Mouse (Mus musculus) heart, embryonic 15.5 days (tissue): Measurements from ENCODE around the gene Ddx60. TPM values are rescaled to one million over a fixed set of nuclear protein-coding genes. Genes with fewer than 3 reads are reported as not detected.
"Not testable (repeated sequence)": the region's sequence is repeated elsewhere in the genome, so short reads cannot be mapped to it uniquely, and the experiment has no call there.

Source experiments
- ATAC-seq: fragments of 200-750 bp; cut with Nextera tagmentation; replicated peaks from 2 replicates; pipeline ENCODE4 v1.8.0; 2017; ENCODE audit warnings: low read depth, moderate TSS enrichment; ENCODE audit not compliant: insufficient number of reproducible peaks, insufficient read depth, low FRiP score
- H3K27ac ChIP-seq: fragments of 300-500 bp; sonication (generic); 2 replicates; pipeline ENCODE4 v1.5.1; 2015; ENCODE audit warnings: mild to moderate bottlenecking, inconsistent platforms
- H3K27me3 ChIP-seq: fragments of 300-500 bp; sonication (generic); 2 replicates; pipeline ENCODE4 v1.6.1; 2015; ENCODE audit warnings: inconsistent platforms
- H3K36me3 ChIP-seq: fragments of 300-500 bp; sonication (generic); 2 replicates; pipeline ENCODE4 v1.6.1; 2015; ENCODE audit warnings: mild to moderate bottlenecking, inconsistent platforms
- H3K4me1 ChIP-seq: fragments of 300-500 bp; sonication (generic); replicated peaks from 2 replicates; pipeline ENCODE4 v1.6.1; 2015; ENCODE audit warnings: inconsistent platforms
- H3K4me2 ChIP-seq: fragments of 300-500 bp; sonication (generic); 2 replicates; pipeline ENCODE4 v1.6.1; 2015; ENCODE audit warnings: inconsistent platforms, mild to moderate bottlenecking, moderate library complexity
- H3K4me3 ChIP-seq: fragments of 300-500 bp; sonication (generic); 2 replicates; pipeline ENCODE4 v1.5.1; 2015; ENCODE audit warnings: mild to moderate bottlenecking, inconsistent platforms
- H3K9ac ChIP-seq: fragments of 300-500 bp; sonication (generic); 2 replicates; pipeline ENCODE4 v1.6.1; 2015; ENCODE audit warnings: mild to moderate bottlenecking, inconsistent platforms
- H3K9me3 ChIP-seq: fragments of 300-500 bp; sonication (generic); replicated peaks from 2 replicates; pipeline ENCODE4 v1.6.1; 2016; ENCODE audit warnings: inconsistent platforms
- WGBS: fragments of 180-500 bp; shearing (Covaris S2); methylation state at CpG from one replicate; pipeline ENCODE4 v1.1.7; 2015; ENCODE audit warnings: mixed read lengths; 5-methylcytosine and 5-hydroxymethylcytosine counted together
- polyA plus RNA-seq: library from polyadenylated mRNA; unstranded; fragments of >200 nt; fragmentation: Nextera tagmentation; extraction: Ambion mirVana; gene quantifications from 2 replicates; pipeline ENCODE4 v1.2.1, GENCODE M21; 2015

Gene Ddx60
- polyA plus RNA-seq, 1 experiment from 2014 or later, result 2.1 TPM

DNA sequence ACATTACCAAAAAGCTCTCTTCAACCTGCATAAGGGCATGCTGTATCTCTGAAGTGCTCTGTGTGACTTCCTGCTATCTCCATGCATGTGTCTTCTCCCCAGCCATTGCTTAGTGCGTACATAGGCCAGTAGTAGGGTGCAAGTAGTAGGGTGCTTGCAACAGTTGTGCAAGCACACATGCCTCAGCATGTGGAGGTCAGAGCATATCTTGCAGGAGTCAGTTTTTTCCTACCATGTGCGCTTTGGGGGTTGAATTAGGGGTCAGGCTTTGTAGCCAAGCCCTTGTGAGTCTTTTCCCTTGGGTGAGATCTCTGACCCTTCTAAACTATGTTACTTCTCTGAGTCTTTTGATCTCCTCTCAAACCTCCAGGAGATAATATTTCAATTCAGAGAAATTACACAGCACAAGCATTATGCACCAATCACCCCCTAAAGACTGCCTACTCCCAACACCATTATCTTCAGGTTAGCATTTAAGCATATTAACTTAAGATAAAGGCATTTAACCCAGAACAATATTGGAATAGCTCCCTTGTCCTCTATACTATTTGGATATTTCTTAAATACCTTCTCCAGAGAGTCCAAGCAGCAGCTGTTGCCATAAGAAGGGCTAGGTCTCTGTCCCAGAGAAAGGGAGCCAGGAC is 8.6 kb upstream of the Ddx60 start:
- Histone ChIP-seq H3K4me3 (no peak overlapping the region), H3K9ac (no peak overlapping the region), H3K36me3 (no peaks in the 10 kb centered on the region), H3K27me3 (no peaks in the 10 kb centered on the region), H3K4me1 (peaks cover 25% of the 10 kb centered on the region), H3K27ac (no peak overlapping the region), H3K4me2 (no peak overlapping the region), H3K9me3 (no peaks in the 10 kb centered on the region)
- ATAC-seq, result no peak
- 87% methylated on average over 2 of the region's 2 CpGs for WGBS

DNA sequence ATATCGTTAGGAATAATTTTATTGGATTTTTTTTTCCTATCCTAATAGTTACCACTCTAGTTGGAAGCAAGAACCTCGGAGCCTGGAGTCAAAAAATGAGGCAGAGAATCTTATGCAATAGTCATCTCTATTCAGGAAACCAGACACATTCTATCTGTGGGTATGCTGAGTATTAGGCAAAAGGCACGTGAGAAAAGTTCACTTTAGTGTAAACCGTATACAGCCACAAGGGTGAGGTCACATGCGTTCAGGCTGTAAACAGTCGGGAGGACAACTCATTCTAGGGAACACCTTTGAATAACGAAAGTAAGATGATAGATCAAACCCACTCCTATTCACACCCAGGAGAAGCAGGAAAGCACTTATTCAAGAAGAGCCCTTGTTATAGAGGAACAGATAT is 7.5 kb upstream of the Ddx60 start:
- no peak for ATAC-seq
- Histone ChIP-seq H3K9me3 (no peaks in the 10 kb centered on the region), H3K36me3 (no peaks in the 10 kb centered on the region), H3K4me3 (no peak overlapping the region), H3K4me2 (no peak overlapping the region), H3K4me1 (peaks cover 25% of the 10 kb centered on the region), H3K27me3 (no peaks in the 10 kb centered on the region), H3K9ac (no peak overlapping the region), H3K27ac (peak overlapping the region; percentile 81)
- WGBS, result 62% methylated on average over 7 of the region's 7 CpGs

- ATAC-seq, result peak; percentile 70
- Histone ChIP-seq H3K27ac (peak overlapping the region; percentile 81), H3K4me3 (no peak overlapping the region), H3K36me3 (no peaks in the 10 kb centered on the region), H3K4me2 (peak overlapping the region; percentile 25), H3K9me3 (no peaks in the 10 kb centered on the region), H3K4me1 (peaks cover 25% of the 10 kb centered on the region), H3K27me3 (no peaks in the 10 kb centered on the region), H3K9ac (no peak overlapping the region)
- 42% methylated on average over 10 of the region's 10 CpGs for WGBS
Measured at GRCm38 (mm10) chr8:61921454-61922054, 6.3 kb upstream of the Ddx60 start.

DNA sequence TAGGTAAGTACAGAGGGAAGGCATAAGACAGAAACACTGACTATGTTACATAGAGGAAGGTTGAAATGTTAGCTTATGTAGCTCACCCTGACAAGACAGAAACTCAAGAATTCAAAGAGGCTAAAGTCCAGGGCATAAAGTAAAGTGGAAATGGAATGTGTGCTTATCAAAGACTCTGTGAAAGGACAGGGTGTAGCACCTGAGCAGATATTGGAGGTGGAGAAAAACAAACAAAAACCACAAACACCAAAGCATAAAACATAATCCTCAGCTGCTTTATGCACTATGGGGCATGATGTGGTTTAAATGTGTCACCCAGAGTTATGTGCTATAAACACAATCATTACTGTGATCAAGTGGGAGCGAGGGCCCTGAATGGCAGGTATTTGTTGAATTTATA is 3.4 kb upstream of the Ddx60 start:
- Histone ChIP-seq H3K27me3 (no peaks in the 10 kb centered on the region), H3K27ac (no peak overlapping the region), H3K4me3 (no peak overlapping the region), H3K4me2 (no peak overlapping the region), H3K36me3 (no peaks in the 10 kb centered on the region), H3K9me3 (no peaks in the 10 kb centered on the region), H3K9ac (no peak overlapping the region), H3K4me1 (peaks cover 36% of the 10 kb centered on the region)
- ATAC-seq, result no peak
- 78% methylated on average over 1 of the region's 1 CpGs for WGBS

- 4% methylated on average over 2 of the region's 2 CpGs for WGBS
- 0 out of 2 replicates have a peak, but pooled peaks have one; percentile 55 for ATAC-seq
- H3K27ac ChIP-seq, result peak overlapping the region; percentile 65
Measured at GRCm38 (mm10) chr8:61933243-61933642, 5.4 kb downstream of the Ddx60 start.

DNA sequence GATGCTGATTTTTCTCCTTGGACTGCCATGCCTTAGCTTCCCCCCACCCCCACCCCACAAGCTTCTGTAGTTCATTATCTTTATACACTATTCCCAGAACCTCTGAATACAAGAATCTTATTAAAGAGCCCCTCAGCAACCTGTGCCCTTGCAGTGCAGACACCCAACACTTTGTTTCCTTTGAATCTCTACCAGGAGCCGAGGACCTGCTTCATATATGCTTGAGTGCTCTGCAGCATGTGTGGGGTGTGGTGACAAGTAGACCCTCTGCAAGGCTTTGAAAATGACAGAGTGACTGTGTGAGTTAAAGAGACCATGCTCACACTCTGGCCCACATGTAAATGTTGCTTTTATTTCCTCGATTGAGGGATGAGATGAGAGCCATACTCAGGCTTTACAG is 9.7 kb downstream of the Ddx60 start:
- WGBS, result 57% methylated on average over 2 of the region's 2 CpGs
- H3K27ac ChIP-seq, result 0 out of 2 replicates have a peak overlapping the region, but pooled peaks have one; percentile 24
- H3K4me1 ChIP-seq, result peaks cover 24% of the 10 kb centered on the region

More at GRCm38 (mm10) chr8:61933243-61933642, 5.4 kb downstream of the Ddx60 start:
- Histone ChIP-seq H3K4me3 (no peak overlapping the region), H3K4me2 (no peak overlapping the region), H3K27me3 (no peaks in the 10 kb centered on the region), H3K9ac (no peak overlapping the region), H3K4me1 (peaks cover 31% of the 10 kb centered on the region), H3K36me3 (no peaks in the 10 kb centered on the region), H3K9me3 (no peaks in the 10 kb centered on the region)

DNA sequence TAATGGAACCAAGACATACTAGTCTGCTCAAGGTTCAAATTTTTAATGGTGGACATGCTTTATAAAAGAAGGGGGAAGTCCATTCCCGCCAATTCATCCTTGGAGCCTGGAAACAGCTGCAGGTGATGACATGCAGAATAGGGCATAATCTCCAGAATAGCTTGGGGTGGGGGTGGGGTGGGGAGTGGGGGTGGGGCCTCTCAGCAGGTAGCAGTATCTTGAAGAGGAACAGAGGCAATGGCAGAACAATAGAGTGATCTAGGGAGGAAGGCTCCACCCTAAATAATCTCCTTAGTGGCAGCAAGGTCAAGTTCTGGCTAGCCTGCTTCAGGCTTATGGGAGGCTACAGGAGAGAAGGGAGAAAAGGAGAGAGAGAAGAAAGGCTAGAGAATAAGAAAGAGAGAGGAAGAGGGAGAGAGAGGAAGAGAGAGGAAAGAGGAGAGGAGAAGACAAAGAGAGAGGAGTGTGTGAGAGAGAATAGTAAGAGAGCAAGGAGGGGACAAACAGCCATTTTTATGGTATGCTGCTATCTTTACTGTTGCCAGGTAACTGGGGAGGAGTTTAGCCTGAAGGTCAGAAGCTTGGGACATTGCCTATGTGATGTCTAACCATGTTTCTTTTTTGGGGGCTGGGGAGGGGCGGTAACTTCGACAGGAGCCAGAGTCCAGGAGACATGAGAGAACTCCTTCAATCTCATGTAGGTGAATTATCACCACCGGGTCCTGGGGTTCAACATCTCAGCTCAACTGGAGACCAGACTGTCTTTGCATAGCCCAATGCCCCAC is 36.9 kb downstream of the Ddx60 start:
- not testable (repeated sequence) for H3K36me3 ChIP-seq, H3K4me2 ChIP-seq, H3K9me3 ChIP-seq, H3K4me3 ChIP-seq, H3K27me3 ChIP-seq, H3K4me1 ChIP-seq, ATAC-seq, H3K9ac ChIP-seq
- 0 out of 2 replicates have a peak overlapping the region, but pooled peaks have one; percentile 9 for H3K27ac ChIP-seq
- 55% methylated on average over 4 of the region's 4 CpGs for WGBS

More for the DNA sequence above, 9.7 kb downstream of the Ddx60 start:
- Histone ChIP-seq H3K9ac (no peak overlapping the region), H3K36me3 (no peaks in the 10 kb centered on the region), H3K9me3 (no peaks in the 10 kb centered on the region), H3K4me3 (no peak overlapping the region), H3K27me3 (no peaks in the 10 kb centered on the region), H3K4me2 (no peak overlapping the region)
- ATAC-seq, result no peak

DNA sequence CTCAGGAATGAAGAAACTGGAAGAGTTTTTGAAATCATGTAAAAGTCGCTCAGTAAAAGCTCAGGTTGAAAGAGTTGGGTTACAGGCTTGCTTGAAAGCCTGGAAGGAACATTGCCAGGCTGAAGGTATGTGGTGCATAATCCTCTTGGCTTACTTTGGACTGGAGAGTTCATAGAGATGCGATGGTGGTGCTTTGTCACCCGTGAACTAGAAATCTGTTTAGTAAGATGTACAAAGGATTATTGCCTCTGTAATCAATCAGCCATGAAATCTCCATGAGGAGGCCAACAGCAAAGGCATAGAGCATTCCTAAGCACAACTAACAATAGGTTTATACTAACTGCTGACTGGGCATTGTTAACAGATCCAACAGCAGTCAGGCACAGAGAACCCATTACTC is 41.7 kb downstream of the Ddx60 start:
- Histone ChIP-seq H3K36me3 (no peaks in the 10 kb centered on the region), H3K27ac (no peak overlapping the region), H3K4me1 (no peaks in the 10 kb centered on the region), H3K9me3 (no peaks in the 10 kb centered on the region), H3K9ac (no peak overlapping the region), H3K27me3 (no peaks in the 10 kb centered on the region), H3K4me3 (no peak overlapping the region), H3K4me2 (no peak overlapping the region)
- no peak for ATAC-seq
- 72% methylated on average over 3 of the region's 3 CpGs for WGBS

DNA sequence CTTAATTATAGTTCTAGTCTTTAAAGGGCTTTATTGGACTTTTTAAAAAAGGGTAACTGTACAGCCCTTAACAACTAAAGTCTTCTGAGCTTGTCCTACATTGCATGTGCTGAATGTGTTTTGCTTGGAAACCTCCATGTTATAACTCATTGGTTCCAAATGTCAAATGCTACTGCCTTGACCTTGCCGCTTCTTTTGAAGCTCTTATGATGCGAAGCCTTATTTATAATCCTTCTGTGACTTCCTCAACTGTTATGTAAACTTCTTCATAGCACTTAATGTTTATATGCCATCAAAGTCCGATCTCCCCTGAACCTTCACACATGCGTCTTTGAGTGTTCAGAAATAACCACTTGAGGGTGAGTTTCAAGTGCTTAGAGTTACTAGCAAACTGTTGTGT is 57.1 kb downstream of the Ddx60 start:
- 80% methylated on average over 4 of the region's 4 CpGs for WGBS
- Histone ChIP-seq H3K4me1 (peaks cover 9% of the 10 kb centered on the region), H3K4me2 (no peak overlapping the region), H3K27ac (no peak overlapping the region), H3K9me3 (no peaks in the 10 kb centered on the region), H3K9ac (no peak overlapping the region), H3K4me3 (no peak overlapping the region), H3K27me3 (no peaks in the 10 kb centered on the region), H3K36me3 (no peaks in the 10 kb centered on the region)
- ATAC-seq, result no peak

- peaks cover 9% of the 10 kb centered on the region for H3K4me1 ChIP-seq
- ATAC-seq, result peak; percentile 75; the same call in 1 of the 2 replicates
- no peak overlapping the region for H3K9ac ChIP-seq
- no peaks in the 10 kb centered on the region for H3K27me3 ChIP-seq
- H3K27ac ChIP-seq, result peak overlapping the region; percentile 39
- no peaks in the 10 kb centered on the region for H3K9me3 ChIP-seq
- no peaks in the 10 kb centered on the region for H3K36me3 ChIP-seq
- no peak overlapping the region for H3K4me2 ChIP-seq
- H3K4me3 ChIP-seq, result no peak overlapping the region
- WGBS, result 30% methylated on average over 6 of the region's 6 CpGs
Measured at GRCm38 (mm10) chr8:61985703-61986475, 58.0 kb downstream of the Ddx60 start.

- H3K4me1 ChIP-seq, result peaks cover 9% of the 10 kb centered on the region
- H3K27me3 ChIP-seq, result no peaks in the 10 kb centered on the region
- no peaks in the 10 kb centered on the region for H3K9me3 ChIP-seq
- no peak overlapping the region for H3K27ac ChIP-seq
- WGBS, result 52% methylated on average over 6 of the region's 6 CpGs
- no peak overlapping the region for H3K4me2 ChIP-seq
- H3K9ac ChIP-seq, result no peak overlapping the region
- no peak overlapping the region for H3K4me3 ChIP-seq
- no peaks in the 10 kb centered on the region for H3K36me3 ChIP-seq
- ATAC-seq, result no peak
Measured at GRCm38 (mm10) chr8:61989464-61989863, 61.6 kb downstream of the Ddx60 start.
